Mouse (Mus musculus) CH12F3 (cell line): ENCODE measurements around the gene Adarb2.
"Not testable (repeated sequence)": the region's sequence is repeated elsewhere in the genome, so short reads cannot be mapped to it uniquely, and the experiment has no call there.

Experiments
- in situ Hi-C: fragments of 300-500 bp; cut with MboI; formaldehyde crosslinking; loops from 2 replicates; pipeline ENCODE4 v1.14.3; 2020; ENCODE audit warnings: low sequenced_read_pairs

Adarb2 gene

GRCm38 (mm10) chr13:8573908-8574307 is 371.2 kb downstream of the Adarb2 start:
- in situ Hi-C loops = no loop called here

GRCm38 (mm10) chr13:8584257-8585005 is 381.8 kb downstream of the Adarb2 start:
- in situ Hi-C loops = no loop called here

GRCm38 (mm10) chr13:8587447-8587846 is 384.8 kb downstream of the Adarb2 start:
- in situ Hi-C loops = no loop called here

- in situ Hi-C loops = no loop called here
Measured at GRCm38 (mm10) chr13:8590460-8590859, 387.8 kb downstream of the Adarb2 start.

GRCm38 (mm10) chr13:8596977-8597646 is 394.4 kb downstream of the Adarb2 start:
- in situ Hi-C loops = no loop called here

- in situ Hi-C loops = no loop called here
Measured at GRCm38 (mm10) chr13:8597647-8598017, 395.0 kb downstream of the Adarb2 start.

- in situ Hi-C loops = no loop called here
Measured at GRCm38 (mm10) chr13:8605645-8606044, 403.0 kb downstream of the Adarb2 start.

- in situ Hi-C loops = no loop called here
Measured at GRCm38 (mm10) chr13:8608040-8608439, 405.4 kb downstream of the Adarb2 start.

- in situ Hi-C loops = not testable (repeated sequence)
Measured at GRCm38 (mm10) chr13:8608918-8609317, 406.3 kb downstream of the Adarb2 start.

- in situ Hi-C loops = no loop called here
Measured at GRCm38 (mm10) chr13:8610956-8611355, 408.3 kb downstream of the Adarb2 start.

GRCm38 (mm10) chr13:8612618-8613391 is 410.1 kb downstream of the Adarb2 start:
- in situ Hi-C loops = no loop called here

- in situ Hi-C loops = no loop called here
Measured at GRCm38 (mm10) chr13:8616685-8617084, 414.0 kb downstream of the Adarb2 start.

GRCm38 (mm10) chr13:8622263-8622662 is 419.6 kb downstream of the Adarb2 start:
- in situ Hi-C loops = no loop called here

- in situ Hi-C loops = no loop called here
Measured at GRCm38 (mm10) chr13:8629565-8629964, 426.9 kb downstream of the Adarb2 start.

GRCm38 (mm10) chr13:8631618-8632017 is 429.0 kb downstream of the Adarb2 start:
- in situ Hi-C loops = no loop called here

- in situ Hi-C loops = no loop called here
Measured at GRCm38 (mm10) chr13:8632072-8632471, 429.4 kb downstream of the Adarb2 start.

GRCm38 (mm10) chr13:8633385-8634337 is 431.0 kb downstream of the Adarb2 start:
- in situ Hi-C loops = no loop called here

- in situ Hi-C loops = no loop called here
Measured at GRCm38 (mm10) chr13:8642084-8642483, 439.4 kb downstream of the Adarb2 start.

GRCm38 (mm10) chr13:8643920-8644319 is 441.3 kb downstream of the Adarb2 start:
- in situ Hi-C loops = no loop called here

GRCm38 (mm10) chr13:8644805-8645679 is 442.4 kb downstream of the Adarb2 start:
- in situ Hi-C loops = no loop called here
